Mouse (Mus musculus) lung, embryonic 14.5 days (tissue): Measurements from ENCODE around the gene Chd9. TPM values are rescaled to one million over a fixed set of nuclear protein-coding genes. Genes with fewer than 3 reads are reported as not detected.
A peak's percentile ranks its signal among the peaks of the same experiment; 100 is the strongest.

ENCODE experiments used
- ATAC-seq: fragments of 200-750 bp; cut with Nextera tagmentation; 2 replicates; pipeline ENCODE4 v1.8.0; 2017; ENCODE audit warnings: mild to moderate bottlenecking, moderate TSS enrichment, moderate library complexity; ENCODE audit not compliant: insufficient read depth
- DNase-seq: peaks from one replicate; pipeline ENCODE4 v3.0.0-alpha.2; 2015
- H3K27ac ChIP-seq: fragments of 300-500 bp; sonication (generic); 2 replicates; pipeline ENCODE4 v1.5.1; 2014; ENCODE audit warnings: low read depth, mild to moderate bottlenecking, moderate library complexity
- H3K27me3 ChIP-seq: fragments of 300-500 bp; sonication (generic); 2 replicates; pipeline ENCODE4 v1.6.1; 2014; ENCODE audit warnings: low read length, control low read depth; ENCODE audit not compliant: insufficient read depth
- H3K36me3 ChIP-seq: fragments of 300-500 bp; sonication (generic); 2 replicates; pipeline ENCODE4 v1.6.1; 2014; ENCODE audit warnings: control low read depth; ENCODE audit not compliant: insufficient read depth
- H3K4me1 ChIP-seq: fragments of 300-500 bp; sonication (generic); 2 replicates; pipeline ENCODE4 v1.6.1; 2014; ENCODE audit warnings: antibody characterized with exemption, control low read depth; ENCODE audit not compliant: insufficient read depth
- H3K4me2 ChIP-seq: fragments of 300-500 bp; sonication (generic); 2 replicates; pipeline ENCODE4 v1.6.1; 2014; ENCODE audit warnings: mild to moderate bottlenecking
- H3K4me3 ChIP-seq: fragments of 300-500 bp; sonication (generic); 2 replicates; pipeline ENCODE4 v1.5.1; 2014; ENCODE audit warnings: low read depth, low read length
- H3K9ac ChIP-seq: fragments of 300-500 bp; sonication (generic); 2 replicates; pipeline ENCODE4 v1.6.1; 2014
- H3K9me3 ChIP-seq: fragments of 300-500 bp; sonication (generic); 2 replicates; pipeline ENCODE4 v1.6.1; 2016; ENCODE audit warnings: low read depth, low read length, control low read depth
- CTCF ChIP-seq: IDR thresholded peaks from 2 replicates; pipeline ENCODE4 v1.5.1; 2016; ENCODE audit warnings: antibody characterized with exemption, low read depth
- WGBS: fragments of 180-500 bp; shearing (Covaris S2); extraction: QIAGEN DNeasy Blood & Tissue Kit; methylation state at CpG from one replicate; pipeline ENCODE4 v1.1.7; 2014; 5-methylcytosine and 5-hydroxymethylcytosine counted together
- polyA plus RNA-seq: library from polyadenylated mRNA; unstranded; fragments of >200 nt; fragmentation: Nextera tagmentation; extraction: Ambion mirVana; gene quantifications from 2 replicates; pipeline ENCODE4 v1.2.1, GENCODE M21; 2014

Chd9 gene
- polyA plus RNA-seq, 1 experiment from 2014 or later, result 72.5 TPM

DNA sequence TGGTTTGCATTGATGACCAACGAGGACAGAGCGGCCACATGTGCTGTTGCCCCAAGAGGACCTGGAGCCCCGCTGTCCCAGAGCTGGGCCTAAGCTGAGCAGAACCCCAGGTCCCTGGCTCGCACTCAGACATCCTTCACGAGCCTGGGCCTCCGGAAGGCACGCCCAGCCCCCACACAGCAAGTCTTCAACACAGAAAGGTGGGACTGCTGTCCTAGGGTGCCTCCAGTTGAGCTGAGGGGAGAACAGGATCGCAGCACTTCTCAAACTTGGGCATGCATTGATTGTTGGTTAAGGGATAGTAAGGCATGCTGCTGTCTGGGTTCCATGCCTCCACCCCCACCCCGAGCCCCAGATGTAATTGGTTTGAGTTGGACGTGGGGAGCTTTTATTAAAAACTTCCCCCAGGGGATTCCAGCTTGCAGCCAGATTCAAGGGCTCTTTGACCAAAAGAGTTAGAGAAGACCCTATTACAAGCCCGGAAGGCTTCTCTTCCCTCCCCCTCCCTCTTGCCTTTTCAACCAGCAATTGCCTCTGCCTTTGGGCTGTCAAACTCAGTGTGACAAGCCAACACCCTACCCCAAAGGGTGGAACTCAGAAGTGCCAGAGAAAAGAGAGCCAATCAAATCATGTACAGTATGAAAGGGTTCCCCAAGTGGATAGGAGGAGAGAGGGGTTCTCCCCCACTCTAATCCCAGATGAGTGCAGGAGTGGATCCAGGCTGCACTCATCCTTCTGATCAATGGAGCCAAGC lies 1.0 kb downstream of the Chd9 start:
- Histone ChIP-seq H3K36me3 (no peaks in the 10 kb centered on the region), H3K4me3 (peak overlapping the region; percentile 52), H3K4me1 (peaks cover 3% of the 10 kb centered on the region; the same call in 1 of the 2 replicates), H3K4me2 (peak overlapping the region; percentile 75), H3K27me3 (no peaks in the 10 kb centered on the region), H3K27ac (peak overlapping the region; percentile 62), H3K9me3 (no peaks in the 10 kb centered on the region), H3K9ac (peak overlapping the region; percentile 57)
- DNase-seq, result peak; percentile 47
- WGBS, result 5% methylated on average over 11 of the region's 11 CpGs
- ATAC-seq, result peak; percentile 82
- no peak for TF ChIP-seq CTCF

DNA sequence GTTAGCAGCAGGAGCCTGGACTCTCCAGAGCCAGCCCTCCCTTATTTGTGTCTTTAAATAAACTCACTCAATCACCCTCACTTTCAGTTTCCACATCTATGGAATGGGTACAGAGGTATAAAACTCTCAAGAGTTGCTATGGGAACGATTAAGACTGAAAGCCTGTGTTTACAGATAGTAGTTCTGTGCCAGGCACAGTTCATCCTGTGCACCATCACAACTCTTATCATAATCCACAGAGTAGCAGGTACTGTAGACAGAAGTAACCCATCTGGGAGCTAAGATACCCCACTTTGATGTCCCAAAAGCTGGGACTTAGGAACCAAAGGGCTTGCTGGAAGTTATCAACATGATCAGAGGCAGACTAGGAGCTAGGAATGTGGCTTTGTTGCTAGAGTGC lies 1.7 kb downstream of the Chd9 start:
- WGBS, result 68% methylated on average over 1 of the region's 1 CpGs
- no peak for ATAC-seq
- Histone ChIP-seq H3K9ac (no peak overlapping the region), H3K27me3 (no peaks in the 10 kb centered on the region), H3K4me1 (peaks cover 3% of the 10 kb centered on the region; the same call in 1 of the 2 replicates), H3K4me2 (peak overlapping the region; percentile 75; the same call in 1 of the 2 replicates), H3K36me3 (no peaks in the 10 kb centered on the region), H3K9me3 (no peaks in the 10 kb centered on the region), H3K4me3 (peak overlapping the region; percentile 52; the same call in 1 of the 2 replicates), H3K27ac (no peak overlapping the region)
- DNase-seq, result no peak
- no peak for TF ChIP-seq CTCF

GRCm38 (mm10) chr8:90830980-90831379 lies 2.8 kb downstream of the Chd9 start:
- Histone ChIP-seq H3K27ac (no peak overlapping the region), H3K9ac (no peak overlapping the region), H3K9me3 (no peaks in the 10 kb centered on the region), H3K4me1 (peaks cover 3% of the 10 kb centered on the region; the same call in 1 of the 2 replicates), H3K4me2 (no peak overlapping the region), H3K27me3 (no peaks in the 10 kb centered on the region), H3K4me3 (no peak overlapping the region), H3K36me3 (no peaks in the 10 kb centered on the region)
- TF ChIP-seq CTCF, result no peak
- DNase-seq (no peak), ATAC-seq (no peak)
- WGBS, result 64% methylated on average over 8 of the region's 8 CpGs

- H3K4me2 ChIP-seq, result no peak overlapping the region
- TF ChIP-seq CTCF, result no peak
- H3K27ac ChIP-seq, result no peak overlapping the region
- no peak overlapping the region for H3K9ac ChIP-seq
- no peak overlapping the region for H3K4me3 ChIP-seq
- no peak for ATAC-seq
- H3K36me3 ChIP-seq, result no peaks in the 10 kb centered on the region
- no peak for DNase-seq
- H3K4me1 ChIP-seq, result peaks cover 3% of the 10 kb centered on the region; the same call in 1 of the 2 replicates
- no peaks in the 10 kb centered on the region for H3K9me3 ChIP-seq
- H3K27me3 ChIP-seq, result no peaks in the 10 kb centered on the region
- WGBS, result 64% methylated on average over 5 of the region's 5 CpGs
Measured at GRCm38 (mm10) chr8:90832576-90833289, 4.6 kb downstream of the Chd9 start.

DNA sequence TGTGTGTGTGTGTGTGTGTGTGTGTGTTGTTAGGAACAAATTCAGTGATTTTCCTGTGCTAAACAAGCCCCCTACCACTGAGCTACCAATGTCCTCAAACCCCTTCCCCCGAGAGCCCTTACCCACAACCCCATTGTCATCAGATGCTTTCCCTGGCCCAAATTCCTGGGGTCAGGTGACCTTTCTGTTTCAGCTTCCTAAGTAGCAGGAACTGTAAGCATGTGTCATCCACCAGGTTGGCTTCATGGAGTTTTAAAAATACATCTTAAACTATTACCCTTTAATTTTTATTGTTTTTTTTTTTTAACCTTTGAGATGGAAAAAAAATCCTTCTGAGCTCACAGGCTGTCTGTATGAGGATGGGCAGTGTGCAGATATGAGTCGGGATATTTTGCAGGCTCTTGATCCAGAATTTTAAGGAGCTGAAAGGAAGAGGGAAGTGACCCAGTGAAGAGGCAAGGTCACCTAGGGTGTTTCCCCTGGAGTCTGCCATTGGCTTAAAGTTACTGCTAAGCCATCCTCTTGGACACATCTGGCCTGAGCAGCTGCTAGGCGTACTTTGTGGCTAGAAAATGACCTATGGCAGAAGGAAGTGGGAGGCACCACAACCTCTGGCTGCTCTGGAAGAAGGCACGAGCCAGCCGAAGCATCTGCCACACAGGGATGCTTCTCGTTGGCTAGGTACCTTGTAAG lies 5.6 kb downstream of the Chd9 start:
- Histone ChIP-seq H3K4me3 (no peak overlapping the region), H3K4me2 (no peak overlapping the region), H3K27ac (no peak overlapping the region), H3K27me3 (no peaks in the 10 kb centered on the region), H3K9ac (no peak overlapping the region), H3K36me3 (no peaks in the 10 kb centered on the region), H3K4me1 (no peaks in the 10 kb centered on the region; the same call in 1 of the 2 replicates), H3K9me3 (no peaks in the 10 kb centered on the region)
- no peak for TF ChIP-seq CTCF
- DNase-seq, result no peak
- no peak for ATAC-seq
- WGBS, result 52% methylated on average over 6 of the region's 6 CpGs

GRCm38 (mm10) chr8:90834321-90834672 lies 6.1 kb downstream of the Chd9 start:
- Histone ChIP-seq H3K4me2 (no peak overlapping the region), H3K36me3 (no peaks in the 10 kb centered on the region), H3K4me1 (no peaks in the 10 kb centered on the region; the same call in 1 of the 2 replicates), H3K9ac (no peak overlapping the region), H3K4me3 (no peak overlapping the region), H3K27me3 (no peaks in the 10 kb centered on the region), H3K9me3 (no peaks in the 10 kb centered on the region), H3K27ac (no peak overlapping the region)
- 74% methylated on average over 3 of the region's 3 CpGs for WGBS
- ATAC-seq (no peak), DNase-seq (no peak)
- no peak for TF ChIP-seq CTCF

- no peak overlapping the region for H3K9ac ChIP-seq
- H3K27me3 ChIP-seq, result no peaks in the 10 kb centered on the region
- no peak overlapping the region for H3K4me3 ChIP-seq
- 87% methylated on average over 6 of the region's 6 CpGs for WGBS
- no peaks in the 10 kb centered on the region for H3K36me3 ChIP-seq
- no peaks in the 10 kb centered on the region for H3K4me1 ChIP-seq
- no peaks in the 10 kb centered on the region for H3K9me3 ChIP-seq
- no peak for TF ChIP-seq CTCF
- H3K27ac ChIP-seq, result no peak overlapping the region
- ATAC-seq, result no peak
- no peak overlapping the region for H3K4me2 ChIP-seq
- no peak for DNase-seq
Measured at GRCm38 (mm10) chr8:90837440-90837839, 9.3 kb downstream of the Chd9 start.
